Mouse (Mus musculus) limb, embryonic 11.5 days (tissue): ENCODE data around the gene Rorb. TPM values are rescaled to one million over a fixed set of nuclear protein-coding genes. Genes with fewer than 3 reads are reported as not detected.

Experiments
- ATAC-seq: fragments of 200-750 bp; cut with Nextera tagmentation; 2 replicates; pipeline ENCODE4 v1.8.0; 2017; ENCODE audit warnings: low read depth; ENCODE audit not compliant: insufficient number of reproducible peaks, low FRiP score, low TSS enrichment
- DNase-seq: peaks from one replicate; pipeline ENCODE4 v3.0.0-alpha.2; 2015; ENCODE audit warnings: low spot score
- H3K27ac ChIP-seq: fragments of 300-500 bp; sonication (generic); replicated peaks from 2 replicates; pipeline ENCODE4 v1.5.1; 2014; ENCODE audit warnings: low read depth, mild to moderate bottlenecking, low read length
- H3K27me3 ChIP-seq: fragments of 300-500 bp; sonication (generic); 2 replicates; pipeline ENCODE4 v1.6.1; 2014; ENCODE audit warnings: mild to moderate bottlenecking, low read length, mixed read lengths; ENCODE audit not compliant: control insufficient read depth, insufficient read depth
- H3K36me3 ChIP-seq: fragments of 300-500 bp; sonication (generic); 2 replicates; pipeline ENCODE4 v1.6.1; 2014; ENCODE audit warnings: mild to moderate bottlenecking, low read length, moderate library complexity, mixed read lengths; ENCODE audit not compliant: control insufficient read depth, insufficient read depth
- H3K4me1 ChIP-seq: fragments of 300-500 bp; sonication (generic); 2 replicates; pipeline ENCODE4 v1.6.1; 2014; ENCODE audit warnings: low read length, mixed read lengths; ENCODE audit not compliant: control insufficient read depth, insufficient read depth
- H3K4me2 ChIP-seq: fragments of 300-500 bp; sonication (generic); 2 replicates; pipeline ENCODE4 v1.6.1; 2014; ENCODE audit warnings: low read depth, mild to moderate bottlenecking, moderate library complexity; ENCODE audit not compliant: severe bottlenecking
- H3K4me3 ChIP-seq: fragments of 300-500 bp; sonication (generic); 2 replicates; pipeline ENCODE4 v1.5.1; 2014; ENCODE audit warnings: low read depth, low read length
- H3K9ac ChIP-seq: fragments of 300-500 bp; sonication (generic); 2 replicates; pipeline ENCODE4 v1.6.1; 2014; ENCODE audit warnings: mild to moderate bottlenecking, low read length
- H3K9me3 ChIP-seq: fragments of 300-500 bp; sonication (generic); 2 replicates; pipeline ENCODE4 v1.6.1; 2016; ENCODE audit warnings: low read length; ENCODE audit not compliant: control insufficient read depth
- WGBS: fragments of 180-500 bp; shearing (Covaris S2); extraction: QIAGEN DNeasy Blood & Tissue Kit; methylation state at CpG from one replicate; pipeline ENCODE4 v1.1.7; 2014; 5-methylcytosine and 5-hydroxymethylcytosine counted together
- polyA plus RNA-seq: library from polyadenylated mRNA; unstranded; fragments of >200 nt; fragmentation: Nextera tagmentation; extraction: Ambion mirVana; gene quantifications from 2 replicates; pipeline ENCODE4 v1.2.1, GENCODE M21; 2014

The Rorb gene
- polyA plus RNA-seq, 1 experiment from 2014 or later, result 0.51 TPM

DNA sequence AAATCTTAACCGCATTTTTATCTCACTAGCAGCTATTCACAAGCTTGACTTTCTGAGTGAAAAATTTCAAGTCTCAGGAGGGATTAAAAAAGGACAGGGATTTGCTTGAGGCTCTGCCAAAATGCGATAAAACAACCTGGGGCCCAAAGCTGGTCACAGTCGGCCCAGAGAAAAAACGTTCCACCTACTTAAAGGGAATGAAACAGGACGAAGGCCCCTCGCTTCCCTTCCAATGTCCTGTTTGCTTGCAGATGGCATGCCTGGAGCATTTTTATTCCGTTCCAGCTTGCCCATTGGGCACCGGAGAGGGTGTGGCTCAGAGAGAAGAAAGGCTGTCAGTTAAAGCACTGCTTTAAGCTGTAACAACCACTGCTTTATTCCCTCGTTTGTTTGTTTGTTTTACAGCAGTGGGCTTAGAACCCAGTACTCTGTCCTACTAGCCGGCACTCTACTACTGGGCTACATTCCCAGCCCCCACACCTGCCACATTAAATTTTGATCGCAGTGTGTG, 221.8 kb downstream of the Rorb start:
- Histone ChIP-seq H3K4me1 (peaks cover 7% of the 10 kb centered on the region), H3K4me3 (no peak overlapping the region), H3K27me3 (no peaks in the 10 kb centered on the region), H3K36me3 (no peaks in the 10 kb centered on the region), H3K27ac (no peak overlapping the region), H3K9ac (0 out of 2 replicates have a peak overlapping the region, but pooled peaks have one; percentile 7), H3K4me2 (peak overlapping the region; percentile 33), H3K9me3 (no peaks in the 10 kb centered on the region)
- WGBS, result 14% methylated on average over 11 of the region's 11 CpGs
- peak; percentile 62 for DNase-seq
- ATAC-seq, result no peak

DNA sequence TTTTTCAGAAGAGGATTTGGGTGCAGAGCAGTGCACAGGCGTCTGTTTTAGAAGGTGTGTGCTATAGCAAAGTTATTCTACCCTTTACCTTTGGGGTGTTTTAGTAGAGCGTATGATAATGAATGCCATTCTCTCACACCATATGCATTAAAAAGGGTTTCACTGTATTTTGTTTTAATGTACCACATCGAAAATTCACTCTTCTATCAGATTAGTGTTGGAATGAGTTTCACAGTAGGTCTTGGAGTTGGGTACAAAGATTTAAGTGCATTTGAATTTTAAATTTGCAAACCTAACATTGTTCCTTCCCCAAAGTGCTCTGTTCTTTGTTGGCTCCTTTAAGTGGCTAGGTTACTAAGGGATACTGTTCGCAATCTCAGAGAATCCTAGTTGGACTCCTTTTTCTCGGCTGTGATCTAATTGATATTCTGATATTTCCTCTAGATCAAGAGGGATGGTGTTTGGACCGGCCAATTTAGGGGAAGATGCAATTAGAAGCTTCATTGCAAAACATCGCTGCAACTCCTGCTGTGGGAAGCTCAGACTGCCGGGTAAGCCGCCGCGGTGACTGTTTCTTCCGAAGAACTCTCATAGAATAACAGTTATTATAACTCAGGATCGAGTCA, 222.4 kb downstream of the Rorb start:
- WGBS, result 34% methylated on average over 13 of the region's 13 CpGs
- Histone ChIP-seq H3K4me1 (peaks cover 7% of the 10 kb centered on the region), H3K9me3 (no peaks in the 10 kb centered on the region), H3K27me3 (no peaks in the 10 kb centered on the region), H3K9ac (no peak overlapping the region), H3K4me2 (peak overlapping the region; percentile 33), H3K27ac (no peak overlapping the region), H3K4me3 (no peak overlapping the region), H3K36me3 (no peaks in the 10 kb centered on the region)
- DNase-seq (peak; percentile 27), ATAC-seq (no peak)

DNA sequence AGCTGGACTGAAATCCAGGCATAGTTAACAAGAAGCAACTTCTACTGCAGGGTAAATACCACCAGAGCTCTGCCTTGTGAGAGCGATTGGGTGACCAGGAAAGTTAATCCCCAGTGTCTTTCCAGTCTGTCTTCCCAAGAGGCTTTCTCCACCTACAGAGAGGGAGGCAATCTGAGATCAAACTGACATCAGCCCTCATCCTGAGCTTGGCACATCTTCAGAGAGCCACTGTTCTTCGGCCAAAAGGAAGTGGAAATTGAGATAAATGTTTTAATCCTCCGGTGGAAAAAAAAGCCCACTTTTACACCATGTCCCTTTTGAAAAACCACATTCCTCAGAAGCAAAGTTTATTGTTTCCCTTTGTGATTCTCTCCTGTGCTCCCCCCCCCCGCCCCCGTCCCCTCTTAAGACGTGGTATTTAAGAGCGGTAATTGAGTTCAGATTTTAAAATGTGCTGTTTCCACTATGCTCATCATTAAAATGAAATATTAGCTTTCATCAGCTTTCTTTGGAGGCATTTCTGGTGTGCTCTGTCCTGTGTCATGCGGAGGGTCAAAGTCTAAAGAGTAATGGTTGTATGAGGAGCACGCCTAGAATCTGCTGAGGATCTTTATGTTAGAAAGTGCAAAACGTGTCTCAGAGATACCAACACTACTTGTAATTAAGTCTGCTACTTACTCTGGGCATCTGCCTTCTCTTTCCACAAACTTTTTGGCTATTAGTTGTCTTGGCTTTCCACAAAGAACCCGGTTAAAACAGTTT, 223.2 kb downstream of the Rorb start:
- H3K27me3 ChIP-seq, result no peaks in the 10 kb centered on the region
- ATAC-seq, result no peak
- no peak overlapping the region for H3K4me3 ChIP-seq
- H3K4me2 ChIP-seq, result no peak overlapping the region
- no peak overlapping the region for H3K27ac ChIP-seq
- no peaks in the 10 kb centered on the region for H3K9me3 ChIP-seq
- no peak overlapping the region for H3K9ac ChIP-seq
- no peak for DNase-seq
- no peaks in the 10 kb centered on the region for H3K36me3 ChIP-seq
- 19% methylated on average over 11 of the region's 11 CpGs for WGBS
- peaks cover 7% of the 10 kb centered on the region for H3K4me1 ChIP-seq

DNA sequence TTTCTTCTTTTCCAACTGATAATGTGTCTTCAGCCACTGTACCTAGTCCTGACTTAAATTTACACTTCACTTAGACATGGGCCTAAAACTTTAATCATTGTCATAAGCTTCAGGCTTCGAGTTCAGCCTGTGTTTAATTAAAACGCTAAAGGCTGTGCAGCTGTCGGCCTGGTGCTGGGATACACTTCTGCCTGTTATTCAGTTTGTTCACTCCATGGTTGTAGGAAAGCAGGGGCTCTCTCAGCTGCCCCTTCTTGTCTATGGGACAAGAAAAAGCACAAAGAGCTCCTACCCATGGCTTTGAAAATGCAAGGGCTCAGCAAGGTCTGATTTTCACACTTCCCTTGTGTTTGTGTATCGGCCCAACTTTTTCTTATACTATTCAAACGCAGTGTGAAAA, 229.8 kb downstream of the Rorb start:
- H3K27me3 ChIP-seq, result no peaks in the 10 kb centered on the region
- no peaks in the 10 kb centered on the region for H3K9me3 ChIP-seq
- no peak overlapping the region for H3K9ac ChIP-seq
- no peak overlapping the region for H3K4me2 ChIP-seq
- H3K4me1 ChIP-seq, result peaks cover 2% of the 10 kb centered on the region; the same call in 1 of the 2 replicates
- H3K4me3 ChIP-seq, result no peak overlapping the region
- no peak overlapping the region for H3K27ac ChIP-seq
- ATAC-seq (no peak), DNase-seq (no peak)
- 53% methylated on average over 5 of the region's 5 CpGs for WGBS
- H3K36me3 ChIP-seq, result no peaks in the 10 kb centered on the region
